Mouse (Mus musculus) heart, adult 2 months (tissue): Measurements from ENCODE around the gene Rbfox3.

Experiments used
- CTCF ChIP-seq: fragments of 200-600 bp; IDR thresholded peaks from 2 replicates; pipeline ENCODE4 v1.8.1; 2022; ENCODE audit warnings: antibody characterized with exemption, mild to moderate bottlenecking, moderate library complexity
- POLR2A ChIP-seq: fragments of 200-500 bp; IDR thresholded peaks from 2 replicates; pipeline ENCODE4 v1.6.1; 2011; ENCODE audit warnings: mild to moderate bottlenecking, low read depth, low read length, control low read depth; ENCODE audit not compliant: insufficient read depth

DNA sequence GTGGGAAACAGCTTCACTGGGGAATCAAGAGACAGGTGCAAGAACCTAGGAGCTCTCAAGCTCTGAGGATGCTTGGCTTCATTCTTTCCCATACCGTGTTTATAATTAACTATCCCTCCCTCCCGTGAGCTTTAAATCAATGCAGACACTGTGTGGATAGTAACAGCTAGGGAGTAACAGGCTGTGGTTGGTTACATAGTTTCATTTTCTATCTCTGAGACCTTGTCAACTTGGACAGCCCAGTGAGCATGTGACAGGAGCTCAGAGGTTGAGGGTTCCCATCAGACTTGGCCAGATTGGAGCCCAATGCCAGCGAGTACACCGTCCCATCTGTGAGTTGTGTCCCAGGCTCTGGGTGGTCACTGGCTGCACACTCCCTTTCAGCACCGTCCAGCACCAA lies 201.4 kb downstream of the Rbfox3 start:
- no peak for TF ChIP-seq POLR2A
- no peak for TF ChIP-seq CTCF
